Mouse (Mus musculus) midbrain, embryonic 11.5 days (tissue): ENCODE results near the gene Mrpl49. TPM values are rescaled to one million over a fixed set of nuclear protein-coding genes. Genes with fewer than 3 reads are reported as not detected.

Experiments used
- ATAC-seq: fragments of 200-750 bp; cut with Nextera tagmentation; 2 replicates; pipeline ENCODE4 v1.8.0; 2017; ENCODE audit warnings: moderate TSS enrichment, moderate library complexity; ENCODE audit not compliant: low FRiP score
- DNase-seq: peaks from one replicate; pipeline ENCODE4 v3.0.0; 2015; ENCODE audit warnings: low spot score; ENCODE audit errors: missing footprints
- H3K27ac ChIP-seq: fragments of 300-500 bp; sonication (generic); 2 replicates; pipeline ENCODE4 v1.5.1; 2014; ENCODE audit warnings: low read depth, low read length
- H3K27me3 ChIP-seq: fragments of 300-500 bp; sonication (generic); 2 replicates; pipeline ENCODE4 v1.6.1; 2014; ENCODE audit warnings: mild to moderate bottlenecking, low read length, moderate library complexity, mixed read lengths; ENCODE audit not compliant: control insufficient read depth, insufficient read depth
- H3K36me3 ChIP-seq: fragments of 300-500 bp; sonication (generic); 2 replicates; pipeline ENCODE4 v1.6.1; 2014; ENCODE audit warnings: mild to moderate bottlenecking, low read length, moderate library complexity, mixed read lengths; ENCODE audit not compliant: control insufficient read depth, insufficient read depth
- H3K4me1 ChIP-seq: fragments of 300-500 bp; sonication (generic); 2 replicates; pipeline ENCODE4 v1.6.1; 2014; ENCODE audit warnings: low read length; ENCODE audit not compliant: control insufficient read depth, insufficient read depth
- H3K4me2 ChIP-seq: fragments of 300-500 bp; sonication (generic); 2 replicates; pipeline ENCODE4 v1.6.1; 2014; ENCODE audit warnings: mild to moderate bottlenecking, moderate library complexity
- H3K4me3 ChIP-seq: fragments of 300-500 bp; sonication (generic); 2 replicates; pipeline ENCODE4 v1.5.1; 2014; ENCODE audit warnings: low read depth, low read length
- H3K9ac ChIP-seq: fragments of 300-500 bp; sonication (generic); 2 replicates; pipeline ENCODE4 v1.6.1; 2014; ENCODE audit warnings: low read length
- H3K9me3 ChIP-seq: fragments of 300-500 bp; sonication (generic); 2 replicates; pipeline ENCODE4 v1.6.1; 2016; ENCODE audit warnings: low read length; ENCODE audit not compliant: control insufficient read depth
- WGBS: fragments of 180-500 bp; shearing (Covaris S2); extraction: QIAGEN DNeasy Blood & Tissue Kit; methylation state at CpG from one replicate; pipeline ENCODE4 v1.1.7; 2014; 5-methylcytosine and 5-hydroxymethylcytosine counted together
- polyA plus RNA-seq: library from polyadenylated mRNA; unstranded; fragments of >200 nt; fragmentation: Nextera tagmentation; extraction: Ambion mirVana; gene quantifications from 2 replicates; pipeline ENCODE4 v1.2.1, GENCODE M21; 2014

The Mrpl49 gene
- polyA plus RNA-seq, 1 experiment from 2014 or later = 92.5 TPM

GRCm38 (mm10) chr19:6030520-6031280 lies 26.9 kb downstream of the Mrpl49 start:
- no peak overlapping the region for H3K27ac ChIP-seq
- DNase-seq (no peak), ATAC-seq (no peak)
- no peaks in the 10 kb centered on the region for H3K4me1 ChIP-seq
- no peak overlapping the region for H3K4me2 ChIP-seq
- 77% methylated on average over 14 of the region's 14 CpGs for WGBS
- H3K36me3 ChIP-seq = no peaks in the 10 kb centered on the region
- no peak overlapping the region for H3K9ac ChIP-seq
- H3K4me3 ChIP-seq = no peak overlapping the region
- no peaks in the 10 kb centered on the region for H3K27me3 ChIP-seq
- no peaks in the 10 kb centered on the region for H3K9me3 ChIP-seq

GRCm38 (mm10) chr19:6029426-6029825 lies 28.2 kb downstream of the Mrpl49 start:
- no peaks in the 10 kb centered on the region for H3K27me3 ChIP-seq
- no peak overlapping the region for H3K4me3 ChIP-seq
- 77% methylated on average over 9 of the region's 9 CpGs for WGBS

GRCm38 (mm10) chr19:6028991-6029390 lies 28.6 kb downstream of the Mrpl49 start:
- WGBS = 90% methylated on average over 6 of the region's 6 CpGs
- no peak overlapping the region for H3K27ac ChIP-seq

More at GRCm38 (mm10) chr19:6029426-6029825, 28.2 kb downstream of the Mrpl49 start:
- ATAC-seq (no peak), DNase-seq (no peak)
- no peak overlapping the region for H3K4me2 ChIP-seq
- H3K4me1 ChIP-seq = no peaks in the 10 kb centered on the region
- no peaks in the 10 kb centered on the region for H3K36me3 ChIP-seq
- H3K27ac ChIP-seq = no peak overlapping the region
- no peaks in the 10 kb centered on the region for H3K9me3 ChIP-seq
- no peak overlapping the region for H3K9ac ChIP-seq

GRCm38 (mm10) chr19:6023930-6024329 lies 33.7 kb downstream of the Mrpl49 start:
- H3K36me3 ChIP-seq = no peaks in the 10 kb centered on the region
- H3K4me1 ChIP-seq = no peaks in the 10 kb centered on the region
- 90% methylated on average over 7 of the region's 7 CpGs for WGBS
- no peaks in the 10 kb centered on the region for H3K9me3 ChIP-seq
- peak overlapping the region; percentile 20; the same call in 1 of the 2 replicates for H3K9ac ChIP-seq
- no peak overlapping the region for H3K4me3 ChIP-seq
- no peak overlapping the region for H3K27ac ChIP-seq
- ATAC-seq = no peak
- H3K27me3 ChIP-seq = no peaks in the 10 kb centered on the region
- DNase-seq = no peak
- H3K4me2 ChIP-seq = no peak overlapping the region

More at GRCm38 (mm10) chr19:6028991-6029390, 28.6 kb downstream of the Mrpl49 start:
- Histone ChIP-seq H3K9ac (no peak overlapping the region), H3K36me3 (no peaks in the 10 kb centered on the region), H3K27me3 (no peaks in the 10 kb centered on the region), H3K4me2 (no peak overlapping the region), H3K4me3 (no peak overlapping the region), H3K4me1 (no peaks in the 10 kb centered on the region), H3K9me3 (no peaks in the 10 kb centered on the region)
- DNase-seq = no peak
- ATAC-seq = no peak

- WGBS = 64% methylated on average over 8 of the region's 8 CpGs
- no peak overlapping the region for H3K4me2 ChIP-seq
- H3K9ac ChIP-seq = no peak overlapping the region
- no peaks in the 10 kb centered on the region for H3K36me3 ChIP-seq
- ATAC-seq = no peak
- H3K27ac ChIP-seq = no peak overlapping the region
- H3K4me3 ChIP-seq = no peak overlapping the region
- no peaks in the 10 kb centered on the region for H3K9me3 ChIP-seq
- DNase-seq = no peak
- no peaks in the 10 kb centered on the region for H3K27me3 ChIP-seq
- H3K4me1 ChIP-seq = no peaks in the 10 kb centered on the region
Measured at GRCm38 (mm10) chr19:6023059-6023458, 34.5 kb downstream of the Mrpl49 start.

GRCm38 (mm10) chr19:6020276-6020675 lies 37.3 kb downstream of the Mrpl49 start:
- ATAC-seq = no peak
- 60% methylated on average over 3 of the region's 3 CpGs for WGBS
- Histone ChIP-seq H3K27ac (no peak overlapping the region), H3K4me1 (peaks cover 3% of the 10 kb centered on the region), H3K9ac (no peak overlapping the region), H3K4me2 (no peak overlapping the region), H3K36me3 (no peaks in the 10 kb centered on the region), H3K4me3 (no peak overlapping the region), H3K27me3 (peaks cover 12% of the 10 kb centered on the region), H3K9me3 (no peaks in the 10 kb centered on the region)
- no peak for DNase-seq

- Histone ChIP-seq H3K27ac (no peak overlapping the region), H3K9ac (no peak overlapping the region), H3K4me1 (peaks cover 3% of the 10 kb centered on the region), H3K4me3 (no peak overlapping the region), H3K36me3 (no peaks in the 10 kb centered on the region), H3K9me3 (no peaks in the 10 kb centered on the region), H3K27me3 (peaks cover 20% of the 10 kb centered on the region), H3K4me2 (no peak overlapping the region)
- 28% methylated on average over 15 of the region's 15 CpGs for whole genome bisulfite sequencing
- ATAC-seq (no peak), DNase-seq (peak; percentile 98)
Measured at GRCm38 (mm10) chr19:6018142-6019089, 39.2 kb downstream of the Mrpl49 start.

GRCm38 (mm10) chr19:6016532-6016931 lies 41.1 kb downstream of the Mrpl49 start:
- Histone ChIP-seq H3K27me3 (peaks cover 20% of the 10 kb centered on the region), H3K9me3 (no peaks in the 10 kb centered on the region)
- ATAC-seq = no peak

More at GRCm38 (mm10) chr19:6016532-6016931, 41.1 kb downstream of the Mrpl49 start:
- H3K4me3 ChIP-seq = no peak overlapping the region
- DNase-seq = no peak
- H3K4me1 ChIP-seq = peaks cover 3% of the 10 kb centered on the region
- no peak overlapping the region for H3K4me2 ChIP-seq
- H3K9ac ChIP-seq = no peak overlapping the region
- 42% methylated on average over 7 of the region's 7 CpGs for WGBS
- no peaks in the 10 kb centered on the region for H3K36me3 ChIP-seq
- H3K27ac ChIP-seq = no peak overlapping the region
